Mouse (Mus musculus) common myeloid progenitor, adult 5-6 weeks (primary cell): ENCODE data around the gene Bnip1. TPM values are rescaled to one million over a fixed set of nuclear protein-coding genes. Genes with fewer than 3 reads are reported as not detected.

Experiments
- ATAC-seq: replicated peaks from 2 replicates; pipeline ENCODE4 v1.8.0; 2016; ENCODE audit warnings: low read depth, mild to moderate bottlenecking, moderate TSS enrichment, inconsistent platforms; ENCODE audit not compliant: poor library complexity, severe bottlenecking
- total RNA-seq: library from RNA; stranded (forward); fragments of 200-1000, 187-1606 nt; gene quantifications from 2 replicates; pipeline ENCODE4 v1.2.3, GENCODE M21; 2017

Gene Bnip1
- total RNA-seq, 1 experiment from 2014 or later = 68.1 TPM

- ATAC-seq = no peak
Measured at GRCm38 (mm10) chr17:26838911-26839717, 58.2 kb downstream of the Bnip1 start.

GRCm38 (mm10) chr17:26839718-26840438 is 59.0 kb downstream of the Bnip1 start:
- ATAC-seq = no peak

GRCm38 (mm10) chr17:26840439-26840780 is 59.5 kb downstream of the Bnip1 start:
- no peak for ATAC-seq

- no peak for ATAC-seq
Measured at GRCm38 (mm10) chr17:26840922-26841731, 60.3 kb downstream of the Bnip1 start.

- ATAC-seq = no peak
Measured at GRCm38 (mm10) chr17:26841981-26842380, 61.1 kb downstream of the Bnip1 start.

Other genes with a start within 250 kb of the Bnip1 start
- gene Ergic1, start 219.6 kb upstream of the Bnip1 start, total RNA-seq = 44.6 and 46.9 TPM in 2 replicates
- 73.2 and 84.6 TPM in 2 replicates for gene Dusp1, start 218.9 kb upstream of the Bnip1 start, total RNA-seq
- gene Atp6v0e, start 117.8 kb upstream of the Bnip1 start, total RNA-seq = 236 and 246 TPM in 2 replicates
- 24.3 and 33.2 TPM in 2 replicates for gene Crebrf, start 65.4 kb upstream of the Bnip1 start, total RNA-seq
- not detected in 2 replicates for gene Nkx2-5, start 63.9 kb downstream of the Bnip1 start, total RNA-seq
- 11.9 and 16.7 TPM in 2 replicates for gene Kifc5b, start 136.0 kb downstream of the Bnip1 start, total RNA-seq
- 3.2 and 3.3 TPM in 2 replicates for gene Phf1, start 152.0 kb downstream of the Bnip1 start, total RNA-seq
- 58.4 and 70.4 TPM in 2 replicates for gene Cuta, start 158.5 kb downstream of the Bnip1 start, total RNA-seq
- 9.1 and 14.7 TPM in 2 replicates for gene Syngap1, start 160.2 kb downstream of the Bnip1 start, total RNA-seq
- 25.1 and 27.9 TPM in 2 replicates for gene Zbtb9, start 192.1 kb downstream of the Bnip1 start, total RNA-seq
- 43.9 and 53.3 TPM in 2 replicates for gene Bak1, start 247.9 kb downstream of the Bnip1 start, total RNA-seq